Mouse (Mus musculus): Measurements from ENCODE around the gene Vipr2. TPM values are rescaled to one million over a fixed set of nuclear protein-coding genes. Genes with fewer than 3 reads are reported as not detected.

The Vipr2 gene
- polyA plus RNA-seq, 1 experiment from 2014 or later = 17.1 TPM

- H3K9me3 ChIP-seq (ENCODE audit: control insufficient read depth, low read depth, low read length) = no peaks in the 10 kb centered on the region
- no peak overlapping the region for H3K9ac ChIP-seq (replicated peaks; ENCODE audit: low read depth, low read length)
- H3K4me2 ChIP-seq (replicated peaks; ENCODE audit: low read depth, low read length) = no peak overlapping the region
- H3K4me1 ChIP-seq (ENCODE audit: control insufficient read depth, insufficient read depth, low read length) = no peaks in the 10 kb centered on the region
- no peaks in the 10 kb centered on the region for H3K36me3 ChIP-seq (ENCODE audit: control insufficient read depth, insufficient read depth, low read length)
- H3K4me3 ChIP-seq (ENCODE audit: low read depth, low read length) = no peak overlapping the region
- ATAC-seq (ENCODE audit: insufficient number of reproducible peaks, insufficient read depth, low FRiP score, low read depth) = no peak
- 68% methylated on average over 7 of the region's 7 CpGs for WGBS
- H3K27ac ChIP-seq (ENCODE audit: low read length) = no peak overlapping the region
- no peaks in the 10 kb centered on the region for H3K27me3 ChIP-seq (ENCODE audit: control insufficient read depth, insufficient read depth, low read length)
Measured at GRCm38 (mm10) chr12:116156792-116157532, 79.4 kb downstream of the Vipr2 start.

GRCm38 (mm10) chr12:116159223-116159622, 81.7 kb downstream of the Vipr2 start:
- Histone ChIP-seq H3K4me3 (ENCODE audit: low read depth, low read length) (no peak overlapping the region), H3K4me2 (replicated peaks; ENCODE audit: low read depth, low read length) (no peak overlapping the region), H3K4me1 (ENCODE audit: control insufficient read depth, insufficient read depth, low read length) (no peaks in the 10 kb centered on the region), H3K27me3 (ENCODE audit: control insufficient read depth, insufficient read depth, low read length) (no peaks in the 10 kb centered on the region), H3K9me3 (ENCODE audit: control insufficient read depth, low read depth, low read length) (no peaks in the 10 kb centered on the region), H3K27ac (ENCODE audit: low read length) (no peak overlapping the region), H3K36me3 (ENCODE audit: control insufficient read depth, insufficient read depth, low read length) (no peaks in the 10 kb centered on the region), H3K9ac (replicated peaks; ENCODE audit: low read depth, low read length) (no peak overlapping the region)
- 59% methylated on average over 5 of the region's 5 CpGs for WGBS
- ATAC-seq (ENCODE audit: insufficient number of reproducible peaks, insufficient read depth, low FRiP score, low read depth) = peak; percentile 72; the same call in 1 of the 2 replicates

- Histone ChIP-seq H3K4me1 (ENCODE audit: control insufficient read depth, insufficient read depth, low read length) (no peaks in the 10 kb centered on the region), H3K27me3 (ENCODE audit: control insufficient read depth, insufficient read depth, low read length) (no peaks in the 10 kb centered on the region), H3K4me3 (ENCODE audit: low read depth, low read length) (no peak overlapping the region), H3K36me3 (ENCODE audit: control insufficient read depth, insufficient read depth, low read length) (no peaks in the 10 kb centered on the region), H3K9ac (replicated peaks; ENCODE audit: low read depth, low read length) (no peak overlapping the region), H3K9me3 (ENCODE audit: control insufficient read depth, low read depth, low read length) (no peaks in the 10 kb centered on the region), H3K27ac (ENCODE audit: low read length) (no peak overlapping the region), H3K4me2 (replicated peaks; ENCODE audit: low read depth, low read length) (no peak overlapping the region)
- ATAC-seq (ENCODE audit: insufficient number of reproducible peaks, insufficient read depth, low FRiP score, low read depth) = no peak
- 66% methylated on average over 2 of the region's 2 CpGs for WGBS
Measured at GRCm38 (mm10) chr12:116159695-116160094, 82.2 kb downstream of the Vipr2 start.

GRCm38 (mm10) chr12:116165368-116165767, 87.8 kb downstream of the Vipr2 start:
- ATAC-seq (ENCODE audit: insufficient number of reproducible peaks, insufficient read depth, low FRiP score, low read depth) = no peak
- no peak overlapping the region for H3K4me3 ChIP-seq (ENCODE audit: low read depth, low read length)
- H3K4me2 ChIP-seq (replicated peaks; ENCODE audit: low read depth, low read length) = no peak overlapping the region
- H3K9me3 ChIP-seq (ENCODE audit: control insufficient read depth, low read depth, low read length) = no peaks in the 10 kb centered on the region
- H3K27ac ChIP-seq (ENCODE audit: low read length) = no peak overlapping the region
- no peaks in the 10 kb centered on the region for H3K27me3 ChIP-seq (ENCODE audit: control insufficient read depth, insufficient read depth, low read length)
- H3K36me3 ChIP-seq (ENCODE audit: control insufficient read depth, insufficient read depth, low read length) = no peaks in the 10 kb centered on the region
- H3K4me1 ChIP-seq (ENCODE audit: control insufficient read depth, insufficient read depth, low read length) = no peaks in the 10 kb centered on the region
- H3K9ac ChIP-seq (replicated peaks; ENCODE audit: low read depth, low read length) = no peak overlapping the region

GRCm38 (mm10) chr12:116169666-116170065, 92.1 kb downstream of the Vipr2 start:
- no peaks in the 10 kb centered on the region for H3K36me3 ChIP-seq (ENCODE audit: control insufficient read depth, insufficient read depth, low read length)
- H3K4me1 ChIP-seq (ENCODE audit: control insufficient read depth, insufficient read depth, low read length) = no peaks in the 10 kb centered on the region
- no peak for ATAC-seq (ENCODE audit: insufficient number of reproducible peaks, insufficient read depth, low FRiP score, low read depth)
- H3K9ac ChIP-seq (replicated peaks; ENCODE audit: low read depth, low read length) = no peak overlapping the region
- no peaks in the 10 kb centered on the region for H3K9me3 ChIP-seq (ENCODE audit: control insufficient read depth, low read depth, low read length)
- no peaks in the 10 kb centered on the region for H3K27me3 ChIP-seq (ENCODE audit: control insufficient read depth, insufficient read depth, low read length)
- no peak overlapping the region for H3K4me3 ChIP-seq (ENCODE audit: low read depth, low read length)
- WGBS = 51% methylated on average over 5 of the region's 5 CpGs
- H3K27ac ChIP-seq (ENCODE audit: low read length) = no peak overlapping the region
- no peak overlapping the region for H3K4me2 ChIP-seq (replicated peaks; ENCODE audit: low read depth, low read length)

- H3K4me2 ChIP-seq (replicated peaks; ENCODE audit: low read depth, low read length) = no peak overlapping the region
- WGBS = 92% methylated on average over 3 of the region's 3 CpGs
- no peak overlapping the region for H3K4me3 ChIP-seq (ENCODE audit: low read depth, low read length)
- H3K9ac ChIP-seq (replicated peaks; ENCODE audit: low read depth, low read length) = no peak overlapping the region
- no peaks in the 10 kb centered on the region for H3K9me3 ChIP-seq (ENCODE audit: control insufficient read depth, low read depth, low read length)
- no peaks in the 10 kb centered on the region for H3K36me3 ChIP-seq (ENCODE audit: control insufficient read depth, insufficient read depth, low read length)
- no peak for ATAC-seq (ENCODE audit: insufficient number of reproducible peaks, insufficient read depth, low FRiP score, low read depth)
- H3K27me3 ChIP-seq (ENCODE audit: control insufficient read depth, insufficient read depth, low read length) = no peaks in the 10 kb centered on the region
- H3K27ac ChIP-seq (ENCODE audit: low read length) = no peak overlapping the region
- no peaks in the 10 kb centered on the region for H3K4me1 ChIP-seq (ENCODE audit: control insufficient read depth, insufficient read depth, low read length)
Measured at GRCm38 (mm10) chr12:116176930-116177329, 99.4 kb downstream of the Vipr2 start.

GRCm38 (mm10) chr12:116181436-116182050, 104.0 kb downstream of the Vipr2 start:
- Histone ChIP-seq H3K4me2 (replicated peaks; ENCODE audit: low read depth, low read length) (no peak overlapping the region), H3K4me1 (ENCODE audit: control insufficient read depth, insufficient read depth, low read length) (no peaks in the 10 kb centered on the region), H3K9ac (replicated peaks; ENCODE audit: low read depth, low read length) (no peak overlapping the region), H3K9me3 (ENCODE audit: control insufficient read depth, low read depth, low read length) (no peaks in the 10 kb centered on the region), H3K4me3 (ENCODE audit: low read depth, low read length) (no peak overlapping the region), H3K27ac (ENCODE audit: low read length) (no peak overlapping the region), H3K27me3 (ENCODE audit: control insufficient read depth, insufficient read depth, low read length) (no peaks in the 10 kb centered on the region), H3K36me3 (ENCODE audit: control insufficient read depth, insufficient read depth, low read length) (no peaks in the 10 kb centered on the region)
- ATAC-seq (ENCODE audit: insufficient number of reproducible peaks, insufficient read depth, low FRiP score, low read depth) = no peak
- 74% methylated on average over 4 of the region's 4 CpGs for WGBS

GRCm38 (mm10) chr12:116182376-116182775, 104.8 kb downstream of the Vipr2 start:
- no peak overlapping the region for H3K27ac ChIP-seq (ENCODE audit: low read length)
- no peaks in the 10 kb centered on the region for H3K27me3 ChIP-seq (ENCODE audit: control insufficient read depth, insufficient read depth, low read length)
- H3K36me3 ChIP-seq (ENCODE audit: control insufficient read depth, insufficient read depth, low read length) = no peaks in the 10 kb centered on the region
- H3K9me3 ChIP-seq (ENCODE audit: control insufficient read depth, low read depth, low read length) = no peaks in the 10 kb centered on the region
- H3K9ac ChIP-seq (replicated peaks; ENCODE audit: low read depth, low read length) = no peak overlapping the region
- no peak overlapping the region for H3K4me2 ChIP-seq (replicated peaks; ENCODE audit: low read depth, low read length)
- H3K4me3 ChIP-seq (ENCODE audit: low read depth, low read length) = no peak overlapping the region
- no peak for ATAC-seq (ENCODE audit: insufficient number of reproducible peaks, insufficient read depth, low FRiP score, low read depth)
- no peaks in the 10 kb centered on the region for H3K4me1 ChIP-seq (ENCODE audit: control insufficient read depth, insufficient read depth, low read length)
